Mouse (Mus musculus): ENCODE data around the gene Gm6169.
"Not testable (repeated sequence)": the region's sequence is repeated elsewhere in the genome, so short reads cannot be mapped to it uniquely, and the experiment has no call there.

Gm6169 gene

GRCm38 (mm10) chr13:97068151-97068550 is 30.9 kb downstream of the Gm6169 start:
- DNase-seq: no peak

DNA sequence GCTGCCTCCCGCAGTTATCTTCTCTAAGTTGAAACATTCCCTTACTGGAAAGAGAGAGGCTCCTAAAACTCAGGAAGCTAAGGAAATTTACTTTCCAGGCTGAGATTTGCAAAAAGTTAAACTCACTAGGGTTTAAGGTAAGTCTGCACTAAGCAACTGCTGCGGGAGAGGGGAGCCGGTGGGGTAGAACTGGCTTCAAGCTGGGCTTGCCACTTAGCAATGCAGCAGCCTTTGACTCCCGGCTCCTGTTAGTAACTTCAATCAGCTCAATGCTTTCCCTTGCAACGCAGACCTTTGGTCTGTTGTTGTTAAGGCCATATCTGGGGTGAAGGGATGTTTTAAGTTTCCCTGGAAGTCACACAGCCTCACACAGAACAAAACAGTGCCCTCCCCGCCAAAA is 31.3 kb downstream of the Gm6169 start:
- DNase-seq: no peak

- no peak for DNase-seq
These were observed 32.1 kb downstream of the Gm6169 start, which contains the start of gene Fam169a for GRCm38 (mm10) chr13:97066649-97067550. Gene Fam169a (plus strand): TSS chr13:97067286.

DNA sequence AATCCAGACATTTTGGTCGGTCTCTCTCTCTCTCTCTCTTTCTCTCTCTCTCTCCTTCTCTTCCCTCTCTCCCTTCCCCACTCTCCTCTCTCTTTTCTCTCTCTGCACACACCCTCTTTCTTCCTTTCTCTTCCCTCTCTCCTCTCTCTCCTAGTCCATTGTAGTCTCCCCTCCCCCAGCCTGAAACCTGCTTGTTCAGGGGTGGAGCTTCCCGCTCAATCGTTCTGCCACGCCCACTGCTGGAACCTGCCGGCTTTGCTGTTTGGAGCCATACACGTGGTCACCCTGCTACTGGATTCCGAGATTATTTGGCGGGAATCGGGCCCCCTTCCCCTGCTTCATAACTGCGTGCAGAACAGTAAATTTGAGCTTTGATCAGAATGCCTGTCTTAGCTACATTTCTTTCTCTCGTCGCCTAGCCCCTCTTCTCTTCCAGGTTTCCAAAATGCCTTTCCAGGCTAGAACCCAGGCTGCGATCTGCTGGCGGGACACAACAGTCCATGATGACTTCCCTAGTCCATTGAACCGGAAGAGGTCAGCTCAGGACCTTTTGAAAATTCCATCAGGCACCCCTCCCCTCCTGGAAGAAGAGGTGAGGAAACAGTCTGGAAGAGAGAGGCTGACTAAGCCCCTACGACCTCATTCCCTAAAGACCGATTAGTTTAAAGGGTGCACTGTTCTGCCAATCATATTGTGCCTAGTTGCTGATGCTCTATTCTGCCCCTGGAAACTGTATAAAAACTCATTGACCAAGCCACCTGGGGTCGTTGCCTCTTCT is 34.0 kb downstream of the Gm6169 start:
- not testable (repeated sequence) for DNase-seq

GRCm38 (mm10) chr13:97064413-97064812 is 34.6 kb downstream of the Gm6169 start:
- DNase-seq: no peak

DNA sequence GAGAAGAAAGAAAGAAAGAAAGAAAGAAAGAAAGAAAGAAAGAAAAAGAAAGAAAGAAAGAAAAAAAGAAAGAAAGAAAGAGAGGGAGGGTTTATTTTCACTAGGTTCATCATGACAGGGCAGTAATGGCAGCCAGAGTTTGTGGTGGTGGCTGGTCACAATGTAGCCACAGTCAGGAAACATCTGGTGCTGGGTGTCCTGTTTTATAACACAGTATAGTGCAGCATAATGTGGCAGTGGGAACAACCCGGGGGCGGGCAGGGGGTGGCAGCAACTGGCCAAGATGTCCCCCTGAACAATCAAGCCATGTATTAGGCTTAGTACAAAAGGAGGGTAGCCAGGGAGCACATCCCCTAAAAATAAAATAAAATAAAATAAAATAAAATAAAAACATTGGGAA is 35.6 kb downstream of the Gm6169 start:
- no peak for DNase-seq

- DNase-seq: no peak
These were observed 36.9 kb downstream of the Gm6169 start for GRCm38 (mm10) chr13:97062151-97062550.

- no peak for DNase-seq
These were observed 38.7 kb downstream of the Gm6169 start for GRCm38 (mm10) chr13:97060331-97060730.

DNA sequence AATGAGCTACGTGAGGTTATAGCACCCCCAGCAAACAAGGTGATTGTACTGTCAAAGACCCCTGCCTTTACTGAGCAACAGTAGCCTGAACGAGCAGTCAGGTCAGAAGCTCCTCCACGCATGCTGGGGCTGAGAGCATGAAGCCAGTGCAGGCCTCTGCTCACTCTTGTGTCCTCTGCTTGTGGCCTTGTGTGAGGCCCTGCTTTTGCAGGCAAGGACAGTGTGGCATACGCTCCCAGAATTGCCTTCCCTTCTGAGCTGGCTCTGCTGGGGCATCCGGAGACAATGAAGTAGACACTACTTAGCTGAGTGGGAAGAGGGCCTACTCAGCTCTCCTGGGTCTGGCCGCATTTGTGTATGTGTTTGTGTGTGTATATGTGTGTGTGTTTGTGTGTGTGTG is 39.3 kb downstream of the Gm6169 start:
- no peak for DNase-seq

- no peak for DNase-seq
These were observed 41.2 kb downstream of the Gm6169 start for GRCm38 (mm10) chr13:97057817-97058216.

GRCm38 (mm10) chr13:97053844-97054243 is 45.2 kb downstream of the Gm6169 start:
- peak; percentile 22 for DNase-seq

DNA sequence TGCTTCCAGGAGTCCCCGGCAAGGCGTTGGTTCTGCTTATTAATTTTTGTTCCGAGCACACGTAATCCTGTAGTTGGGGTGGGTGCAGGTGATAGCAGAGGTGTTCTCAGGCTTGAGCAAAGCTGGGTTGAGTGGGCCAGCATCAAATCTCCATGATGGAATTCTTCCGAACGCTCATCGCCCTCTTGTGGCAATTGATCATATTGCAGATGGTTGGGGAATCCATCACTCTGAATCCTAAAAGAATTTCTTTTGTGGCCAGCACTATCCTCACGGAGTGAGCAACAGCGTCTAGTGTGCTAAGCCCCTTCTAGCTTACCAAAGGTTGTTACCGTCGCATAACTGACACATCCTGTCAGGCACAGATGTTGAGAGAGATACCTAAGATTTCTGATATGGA is 46.4 kb downstream of the Gm6169 start:
- DNase-seq: peak; percentile 85

- DNase-seq: peak; percentile 39
These were observed 47.9 kb downstream of the Gm6169 start for GRCm38 (mm10) chr13:97051158-97051557.

Measured in right cerebral cortex, postnatal 4 days (tissue).